Mouse (Mus musculus) thymus, adult 18-20 months (tissue): ENCODE data around the gene Kcnip3.

Experiments
- DNase-seq, 2 experiments: peaks; one replicate each; pipeline ENCODE4 v3.0.0; 2022; ENCODE audit warnings: mixed read lengths in 2 of 2

Kcnip3 gene

GRCm38 (mm10) chr2:127522006-127522441, at the start of gene Kcnip3:
Kcnip3 (minus strand) TSS chr2:127522094.
- no peak for DNase-seq

- peak; percentile 68 to 76 for DNase-seq
Measured at GRCm38 (mm10) chr2:127559070-127559966, 37.4 kb upstream of the Kcnip3 start.

GRCm38 (mm10) chr2:127551078-127551477, 29.2 kb upstream of the Kcnip3 start:
- DNase-seq = no peak

GRCm38 (mm10) chr2:127550446-127550845, 28.6 kb upstream of the Kcnip3 start:
- no peak for DNase-seq

- no peak for DNase-seq
Measured at GRCm38 (mm10) chr2:127549711-127550110, 27.8 kb upstream of the Kcnip3 start.

GRCm38 (mm10) chr2:127548342-127549074, 26.6 kb upstream of the Kcnip3 start:
- DNase-seq = no peak

GRCm38 (mm10) chr2:127541697-127542096, 19.8 kb upstream of the Kcnip3 start:
- no peak for DNase-seq

GRCm38 (mm10) chr2:127541185-127541584, 19.3 kb upstream of the Kcnip3 start, which contains the start of gene Prom2:
Prom2 (minus strand) TSS chr2:127541467.
- no peak for DNase-seq

- no peak for DNase-seq
Measured at GRCm38 (mm10) chr2:127539494-127539893, 17.6 kb upstream of the Kcnip3 start.

- DNase-seq = no peak
Measured at GRCm38 (mm10) chr2:127537548-127537947, 15.7 kb upstream of the Kcnip3 start.

GRCm38 (mm10) chr2:127535363-127535762, 13.5 kb upstream of the Kcnip3 start:
- DNase-seq = no peak

- DNase-seq = no peak
Measured at GRCm38 (mm10) chr2:127532379-127532778, 10.5 kb upstream of the Kcnip3 start.

GRCm38 (mm10) chr2:127531592-127531991, 9.7 kb upstream of the Kcnip3 start:
- DNase-seq = no peak

- no peak for DNase-seq
Measured at GRCm38 (mm10) chr2:127530418-127530817, 8.5 kb upstream of the Kcnip3 start.

- no peak for DNase-seq
Measured at GRCm38 (mm10) chr2:127525004-127525775, 3.3 kb upstream of the Kcnip3 start.

- no peak for DNase-seq
Measured at GRCm38 (mm10) chr2:127523950-127524729, 2.2 kb upstream of the Kcnip3 start.

- no peak for DNase-seq
Measured at GRCm38 (mm10) chr2:127521172-127522005, 505 bp downstream of the Kcnip3 start.

- DNase-seq = no peak
Measured at GRCm38 (mm10) chr2:127520123-127520522, 1.8 kb downstream of the Kcnip3 start.

- no peak for DNase-seq
Measured at GRCm38 (mm10) chr2:127519308-127519707, 2.6 kb downstream of the Kcnip3 start.

- no peak for DNase-seq
Measured at GRCm38 (mm10) chr2:127518831-127519230, 3.1 kb downstream of the Kcnip3 start.

- DNase-seq = peak; percentile 66 to 77
Measured at GRCm38 (mm10) chr2:127518273-127518672, 3.6 kb downstream of the Kcnip3 start.
